Mouse (Mus musculus): Measurements from ENCODE around the gene Ppfibp1. TPM values are rescaled to one million over a fixed set of nuclear protein-coding genes. Genes with fewer than 3 reads are reported as not detected.

Ppfibp1 gene
- total RNA-seq, 2 experiments from 2014 or later, result 36.7 to 37.6 TPM

GRCm38 (mm10) chr6:147064226-147064943 lies 176.1 kb downstream of the Ppfibp1 start:
- no peak for DNase-seq
- intact Hi-C loops (cut with DNase I), result no loop called here

GRCm38 (mm10) chr6:147064944-147065261 lies 176.6 kb downstream of the Ppfibp1 start:
- peak; percentile 52 to 72 for DNase-seq
- intact Hi-C loops (cut with DNase I), result no loop called here

- intact Hi-C loops (cut with DNase I), result no loop called here
- no peak for DNase-seq
These were observed 187.6 kb downstream of the Ppfibp1 start for GRCm38 (mm10) chr6:147075808-147076387.

- no peak for DNase-seq
- intact Hi-C loops (cut with DNase I), result no loop called here
These were observed 188.6 kb downstream of the Ppfibp1 start for GRCm38 (mm10) chr6:147076878-147077277.

- intact Hi-C loops (cut with DNase I), result no loop called here
- no peak for DNase-seq
These were observed 191.6 kb downstream of the Ppfibp1 start for GRCm38 (mm10) chr6:147079919-147080318.

Other genes with a start within 250 kb of the Ppfibp1 start
- 10 to 100 TPM; 34.7 to 38.0 TPM for gene Med21, start 245.9 kb upstream of the Ppfibp1 start, total RNA-seq (2021)
- gene Tm7sf3, start 245.7 kb upstream of the Ppfibp1 start, total RNA-seq (2021), result 1 to 10 TPM; 6.2 to 7.3 TPM
- gene Stk38l, start 163.5 kb upstream of the Ppfibp1 start, total RNA-seq (2021), result 1 to 10 TPM; 7.7 to 8.5 TPM
- 1 to 10 TPM in 1 of 2 experiments, under 1 TPM in 1; 0.39 to 1.3 TPM for gene Arntl2, start 92.4 kb upstream of the Ppfibp1 start, total RNA-seq (2021)
- gene Smco2, start 38.4 kb upstream of the Ppfibp1 start, total RNA-seq (2021), result not detected
- not detected for gene 1700034J05Rik, start 65.9 kb downstream of the Ppfibp1 start, total RNA-seq (2021)
- under 1 TPM; 0.26 to 0.49 TPM for gene Rep15, start 144.1 kb downstream of the Ppfibp1 start, total RNA-seq (2021)
- 10 to 100 TPM; 40.9 to 41.0 TPM for gene Mrps35, start 154.3 kb downstream of the Ppfibp1 start, total RNA-seq (2021)
- gene Mansc4, start 198.5 kb downstream of the Ppfibp1 start, total RNA-seq (2021), result not detected
- gene Klhl42, start 202.9 kb downstream of the Ppfibp1 start, total RNA-seq (2021), result 1 to 10 TPM; 1.6 to 2.2 TPM

Measured in gastrocnemius, postnatal 36 days (tissue).